Mouse (Mus musculus): ENCODE results near the gene Ptprz1. TPM values are rescaled to one million over a fixed set of nuclear protein-coding genes. Genes with fewer than 3 reads are reported as not detected.
A peak's percentile ranks its signal among the peaks of the same experiment; 100 is the strongest.

The Ptprz1 gene
- 103 and 137 TPM in 2 replicates for polyA plus RNA-seq (2012; rRNA removed)

GRCm38 (mm10) chr6:22874781-22875613, at the start of gene Ptprz1:
Ptprz1 (plus strand) TSS chr6:22875502.
- peak in 1 of 2 experiments; percentile 68 for DNase-seq (ENCODE audit: extremely low spot score in 1 of 2, low spot score in 1 of 2)

GRCm38 (mm10) chr6:22833637-22834036, 41.7 kb upstream of the Ptprz1 start:
- peak; percentile 1 to 30 for DNase-seq (ENCODE audit: extremely low spot score in 1 of 2, low spot score in 1 of 2)

GRCm38 (mm10) chr6:22834100-22834970, 41.0 kb upstream of the Ptprz1 start:
- DNase-seq (ENCODE audit: extremely low spot score in 1 of 2, low spot score in 1 of 2) = peak; percentile 5 to 18

GRCm38 (mm10) chr6:22875614-22876541, 576 bp downstream of the Ptprz1 start:
- no peak for DNase-seq (ENCODE audit: extremely low spot score in 1 of 2, low spot score in 1 of 2)

- peak in 1 of 2 experiments; percentile 36 for DNase-seq (ENCODE audit: extremely low spot score in 1 of 2, low spot score in 1 of 2)
Measured at GRCm38 (mm10) chr6:22887978-22888377, 12.7 kb downstream of the Ptprz1 start.

- DNase-seq (ENCODE audit: extremely low spot score in 1 of 2, low spot score in 1 of 2) = no peak
Measured at GRCm38 (mm10) chr6:22889333-22889732, 14.0 kb downstream of the Ptprz1 start.

GRCm38 (mm10) chr6:22901983-22902382, 26.7 kb downstream of the Ptprz1 start:
- no peak for DNase-seq (ENCODE audit: extremely low spot score in 1 of 2, low spot score in 1 of 2)

- no peak for DNase-seq (ENCODE audit: extremely low spot score in 1 of 2, low spot score in 1 of 2)
Measured at GRCm38 (mm10) chr6:22908510-22909256, 33.4 kb downstream of the Ptprz1 start.

- DNase-seq (ENCODE audit: extremely low spot score in 1 of 2, low spot score in 1 of 2) = peak in 1 of 2 experiments; percentile 24
Measured at GRCm38 (mm10) chr6:22909257-22909907, 34.1 kb downstream of the Ptprz1 start.

- DNase-seq (ENCODE audit: extremely low spot score in 1 of 2, low spot score in 1 of 2) = no peak
Measured at GRCm38 (mm10) chr6:22909908-22910260, 34.6 kb downstream of the Ptprz1 start.

GRCm38 (mm10) chr6:22922880-22923279, 47.6 kb downstream of the Ptprz1 start:
- DNase-seq (ENCODE audit: extremely low spot score in 1 of 2, low spot score in 1 of 2) = no peak

GRCm38 (mm10) chr6:22932768-22933265, 57.5 kb downstream of the Ptprz1 start:
- DNase-seq (ENCODE audit: extremely low spot score in 1 of 2, low spot score in 1 of 2) = no peak

- no peak for DNase-seq (ENCODE audit: extremely low spot score in 1 of 2, low spot score in 1 of 2)
Measured at GRCm38 (mm10) chr6:22937126-22937525, 61.8 kb downstream of the Ptprz1 start.

GRCm38 (mm10) chr6:22937526-22937925, 62.2 kb downstream of the Ptprz1 start:
- no peak for DNase-seq (ENCODE audit: extremely low spot score in 1 of 2, low spot score in 1 of 2)

GRCm38 (mm10) chr6:22944191-22944590, 68.9 kb downstream of the Ptprz1 start:
- no peak for DNase-seq (ENCODE audit: extremely low spot score in 1 of 2, low spot score in 1 of 2)

GRCm38 (mm10) chr6:22963374-22963773, 88.1 kb downstream of the Ptprz1 start:
- no peak for DNase-seq (ENCODE audit: extremely low spot score in 1 of 2, low spot score in 1 of 2)

GRCm38 (mm10) chr6:22968073-22968472, 92.8 kb downstream of the Ptprz1 start:
- peak in 1 of 2 experiments; percentile 37 for DNase-seq (ENCODE audit: extremely low spot score in 1 of 2, low spot score in 1 of 2)

- DNase-seq (ENCODE audit: extremely low spot score in 1 of 2, low spot score in 1 of 2) = peak in 1 of 2 experiments; percentile 54
Measured at GRCm38 (mm10) chr6:22983769-22984519, 108.6 kb downstream of the Ptprz1 start.

Measured in frontal cortex, adult 2 months (tissue).